ENCODE assay signal across 11 mouse cellular contexts in genomic region chr17:29498028-29498427, GRCm38 (mm10). TPM values are rescaled to one million over a fixed set of nuclear protein-coding genes. Genes with fewer than 3 reads are reported as not detected.
DNase-seq lines count a peak whose midpoint lies in the region; ATAC-seq and TF ChIP-seq lines count a peak whose summit lies in the region.
"Had no signal": no experiment of that assay in that cellular context is flagged by ENCODE, and none has a peak within 500 bp of the region (broad histone marks: within the 10 kb centered on the region; RNA-seq: fewer than 3 reads in every experiment).

No protein-coding gene starts in this region.

- 68% methylated on average over 4 of the region's 4 CpGs for WGBS in forebrain, embryonic 10.5 days
- WGBS in forebrain, embryonic 13.5 days: 71% methylated on average over 4 of the region's 4 CpGs
- WGBS in limb, embryonic 10.5 days: 66% methylated on average over 4 of the region's 4 CpGs
- WGBS in midbrain, postnatal 0 days: 51% methylated on average over 4 of the region's 4 CpGs

- no peak for ATAC-seq in forebrain, embryonic 13.5 days
- no peak for ATAC-seq in midbrain, postnatal 0 days (ENCODE audit: low FRiP score)

- no peak overlapping the region for H3K4me3 ChIP-seq in forebrain, embryonic 10.5 days
- no peak overlapping the region for H3K4me3 ChIP-seq in forebrain, embryonic 13.5 days
- no peak overlapping the region for H3K4me3 ChIP-seq in limb, embryonic 10.5 days
- H3K4me3 ChIP-seq in midbrain, postnatal 0 days (ENCODE audit: low read depth, low read length): no peak overlapping the region

- H3K27ac ChIP-seq in forebrain, embryonic 10.5 days: peak overlapping the region; percentile 62
- H3K27ac ChIP-seq in forebrain, embryonic 13.5 days: no peak overlapping the region
- peak overlapping the region; percentile 36; the same call in 1 of the 2 replicates for H3K27ac ChIP-seq in limb, embryonic 10.5 days
- H3K27ac ChIP-seq in midbrain, postnatal 0 days (ENCODE audit: low read depth, low read length): no peak overlapping the region

- peaks cover 13% of the 10 kb centered on the region for H3K27me3 ChIP-seq in forebrain, embryonic 10.5 days (ENCODE audit: poor library complexity, severe bottlenecking)
- no peaks in the 10 kb centered on the region for H3K27me3 ChIP-seq in forebrain, embryonic 13.5 days
- no peaks in the 10 kb centered on the region for H3K27me3 ChIP-seq in limb, embryonic 10.5 days (ENCODE audit: low read depth, poor library complexity, severe bottlenecking)
- H3K27me3 ChIP-seq in midbrain, postnatal 0 days (ENCODE audit: insufficient read depth, low read length): no peaks in the 10 kb centered on the region

- no peak for TF ChIP-seq CTCF in midbrain, postnatal 0 days (IDR thresholded peaks at IDR 0.05)

- H3K9me3 ChIP-seq in forebrain, embryonic 10.5 days: no peaks in the 10 kb centered on the region
- no peaks in the 10 kb centered on the region for H3K9me3 ChIP-seq in forebrain, embryonic 13.5 days (replicated peaks)
- no peaks in the 10 kb centered on the region for H3K9me3 ChIP-seq in limb, embryonic 10.5 days (replicated peaks)
- no peaks in the 10 kb centered on the region for H3K9me3 ChIP-seq in midbrain, postnatal 0 days (ENCODE audit: low read length)

- no peak overlapping the region for H3K4me2 ChIP-seq in forebrain, embryonic 13.5 days
- H3K4me2 ChIP-seq in midbrain, postnatal 0 days (ENCODE audit: low read depth, low read length, poor library complexity, severe bottlenecking): no peak overlapping the region

- no peak for DNase-seq in forebrain, embryonic 10.5 days (ENCODE audit: extremely low spot score, low spot score)
- DNase-seq in spleen, postnatal 10 days (ENCODE audit: low spot score in 2 of 2): peak; percentile 46 to 47
- no peak for DNase-seq in spleen, adult 12 weeks (ENCODE audit: low spot score)
- no peak for DNase-seq in limb, embryonic 10.5 days (ENCODE audit: low spot score)
- peak; percentile 47 to 58 for DNase-seq in spleen, postnatal 36 days (ENCODE audit: low spot score in 2 of 2)
- no peak for DNase-seq in kidney, adult 9 months
- no peak for DNase-seq in midbrain, postnatal 0 days (ENCODE audit: low spot score)

- H3K4me1 ChIP-seq in forebrain, embryonic 10.5 days: peaks cover 30% of the 10 kb centered on the region
- H3K4me1 ChIP-seq in forebrain, embryonic 13.5 days: peaks cover 13% of the 10 kb centered on the region
- H3K4me1 ChIP-seq in limb, embryonic 10.5 days: peaks cover 21% of the 10 kb centered on the region
- peaks cover 3% of the 10 kb centered on the region; the same call in 1 of the 2 replicates for H3K4me1 ChIP-seq in midbrain, postnatal 0 days (ENCODE audit: insufficient read depth, low read length)

- H3K9ac ChIP-seq in forebrain, embryonic 13.5 days: no peak overlapping the region
- no peak overlapping the region for H3K9ac ChIP-seq in midbrain, postnatal 0 days (replicated peaks; ENCODE audit: low read length, poor library complexity, severe bottlenecking)

- H3K36me3 ChIP-seq in forebrain, embryonic 10.5 days (replicated peaks): peaks cover 31% of the 10 kb centered on the region
- H3K36me3 ChIP-seq in forebrain, embryonic 13.5 days (ENCODE audit: poor library complexity, severe bottlenecking): peaks cover 17% of the 10 kb centered on the region
- peaks cover 30% of the 10 kb centered on the region for H3K36me3 ChIP-seq in limb, embryonic 10.5 days
- peaks cover 7% of the 10 kb centered on the region for H3K36me3 ChIP-seq in midbrain, postnatal 0 days (ENCODE audit: insufficient read depth, low read length)

RNA-seq across cellular contexts. Expression of gene Pim1, which starts 7.5 kb away (rescaled TPM):
- polyA plus RNA-seq in forebrain, embryonic 10.5 days (2016; fragmentation: Nextera tagmentation; extraction: Ambion mirVana): 32.2 and 33.1 TPM in 2 replicates
- polyA plus RNA-seq in forebrain, embryonic 13.5 days (2015; fragmentation: Nextera tagmentation; extraction: Ambion mirVana): 21.0 and 22.0 TPM in 2 replicates
- 27.4 and 31.0 TPM in 2 replicates for polyA plus RNA-seq in limb, embryonic 10.5 days (2016; fragmentation: Nextera tagmentation; extraction: Ambion mirVana)
- total RNA-seq in midbrain, postnatal 0 days (2014; rRNA removed): 8.3 and 10.9 TPM in 2 replicates
- polyA plus RNA-seq in midbrain, postnatal 0 days (2015; fragmentation: Nextera tagmentation; extraction: Ambion mirVana): 10.6 and 12.7 TPM in 2 replicates

RNA-seq across cellular contexts. Expression of gene Gm17657, which starts 51.4 kb away (rescaled TPM):
- polyA plus RNA-seq in forebrain, embryonic 10.5 days (2016; fragmentation: Nextera tagmentation; extraction: Ambion mirVana): not detected in 2 replicates
- not detected in 2 replicates for polyA plus RNA-seq in forebrain, embryonic 13.5 days (2015; fragmentation: Nextera tagmentation; extraction: Ambion mirVana)
- not detected in 2 replicates for polyA plus RNA-seq in limb, embryonic 10.5 days (2016; fragmentation: Nextera tagmentation; extraction: Ambion mirVana)
- total RNA-seq in midbrain, postnatal 0 days (2014; rRNA removed): not detected in 2 replicates
- not detected in 2 replicates for polyA plus RNA-seq in midbrain, postnatal 0 days (2015; fragmentation: Nextera tagmentation; extraction: Ambion mirVana)
- total RNA-seq: left cerebral cortex, postnatal 10 days had no signal
- polyA plus RNA-seq: C2C12; hindbrain, embryonic 11.5 days had no signal

RNA-seq across cellular contexts. Expression of gene Tbc1d22b, which starts 51.6 kb away (rescaled TPM):
- 18.3 and 19.3 TPM in 2 replicates for polyA plus RNA-seq in forebrain, embryonic 10.5 days (2016; fragmentation: Nextera tagmentation; extraction: Ambion mirVana)
- polyA plus RNA-seq in forebrain, embryonic 13.5 days (2015; fragmentation: Nextera tagmentation; extraction: Ambion mirVana): 17.7 and 20.1 TPM in 2 replicates
- polyA plus RNA-seq in limb, embryonic 10.5 days (2016; fragmentation: Nextera tagmentation; extraction: Ambion mirVana): 20.9 and 22.4 TPM in 2 replicates
- 47.3 and 52.0 TPM in 2 replicates for total RNA-seq in midbrain, postnatal 0 days (2014; rRNA removed)
- 30.7 and 31.7 TPM in 2 replicates for polyA plus RNA-seq in midbrain, postnatal 0 days (2015; fragmentation: Nextera tagmentation; extraction: Ambion mirVana)

RNA-seq across cellular contexts. Expression of gene Tmem217, which starts 54.2 kb away (rescaled TPM):
- 1.0 and 1.2 TPM in 2 replicates for polyA plus RNA-seq in forebrain, embryonic 10.5 days (2016; fragmentation: Nextera tagmentation; extraction: Ambion mirVana)
- polyA plus RNA-seq in forebrain, embryonic 13.5 days (2015; fragmentation: Nextera tagmentation; extraction: Ambion mirVana): 1.2 and 1.3 TPM in 2 replicates
- 0.90 and 0.97 TPM in 2 replicates for polyA plus RNA-seq in limb, embryonic 10.5 days (2016; fragmentation: Nextera tagmentation; extraction: Ambion mirVana)
- not detected in 2 replicates for total RNA-seq in midbrain, postnatal 0 days (2014; rRNA removed)
- 0.71 and 0.84 TPM in 2 replicates for polyA plus RNA-seq in midbrain, postnatal 0 days (2015; fragmentation: Nextera tagmentation; extraction: Ambion mirVana)
- total RNA-seq: left cerebral cortex, postnatal 10 days had no signal
- polyA plus RNA-seq: C2C12 had no signal

Comparison
In these comparisons a context has a peak if more than half of its experiments do, and no peak if none do; other contexts are left out.
1. DNase-seq: peak in spleen, postnatal 10 days (2 of 2) and spleen, postnatal 36 days (2 of 2); none in forebrain, embryonic 10.5 days (single experiment), spleen, adult 12 weeks (single experiment), limb, embryonic 10.5 days (single experiment), kidney, adult 9 months (single experiment) and midbrain, postnatal 0 days (single experiment).
2. H3K27ac ChIP-seq: peak in forebrain, embryonic 10.5 days (single experiment) and limb, embryonic 10.5 days (single experiment); none in forebrain, embryonic 13.5 days (single experiment) and midbrain, postnatal 0 days (single experiment).